Mouse (Mus musculus): ENCODE measurements at regions not wholly inside any gene's neighbourhood (a gene's known extent, or its start where the extent isn't known, plus 50 kb on each side); places are given as distances from the start of the nearest gene placed in this dataset.

DNA sequence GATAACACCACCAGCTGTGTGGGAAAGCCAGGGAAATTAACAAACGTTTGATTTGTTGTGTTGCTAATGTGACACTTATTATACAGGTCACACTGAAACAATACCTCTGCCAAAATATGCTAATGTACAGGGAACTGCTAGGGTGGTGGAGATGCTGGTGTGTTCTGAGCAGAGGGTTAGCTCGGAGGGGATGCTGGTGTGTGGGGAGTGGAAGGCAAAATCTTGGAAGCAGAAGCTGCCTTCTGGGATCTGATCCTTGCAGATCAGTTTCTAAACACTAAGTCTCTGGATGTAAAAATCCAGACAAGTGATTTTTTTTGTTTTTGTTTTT is 160.2 kb downstream of the Tex29 start:
- Histone ChIP-seq H3K9me3 (replicated peaks; ENCODE audit: low read length) (no peaks in the 10 kb centered on the region), H3K36me3 (replicated peaks in 1 of 2; ENCODE audit: control insufficient read depth in 1 of 2, insufficient read depth in 1 of 2, low read length in 1 of 2) (no peaks in the 10 kb centered on the region), H3K4me2 (ENCODE audit: insufficient read depth, low read depth, poor library complexity, severe bottlenecking) (no peak overlapping the region), H3K27ac (ENCODE audit: insufficient read depth, low read depth) (no peak overlapping the region), H3K9ac (ENCODE audit: insufficient read depth, low read depth) (no peak overlapping the region), H3K27me3 (replicated peaks) (peaks cover 69% of the 10 kb centered on the region), H3K4me1 (ENCODE audit: control insufficient read depth in 1 of 2, insufficient read depth in 2 of 2) (no peaks in the 10 kb centered on the region), H3K79me2 (replicated peaks; ENCODE audit: control insufficient read depth, extremely low read depth, insufficient read depth, poor library complexity, severe bottlenecking) (no peaks in the 10 kb centered on the region), H3K4me3 (replicated peaks in 1 of 3; ENCODE audit: low read depth in 2 of 3, low read length in 2 of 3, poor library complexity in 1 of 3) (no peak overlapping the region)
- dilution Hi-C loops (cut with MboI; ENCODE audit: extremely low pct_ligation_motif_present, extremely low pct_unique_long_range_greater_than_20kb, low sequenced_read_pairs) = no loop called here
- no peak for DNase-seq (ENCODE audit: extremely low read depth)
- in situ Hi-C loops (cut with MboI; ENCODE audit: low pct_ligation_motif_present, low pct_unique_long_range_greater_than_20kb, low sequenced_read_pairs) = no loop called here
- TF ChIP-seq HCFC1 (IDR thresholded peaks at IDR 0.05; ENCODE audit: low read depth, low read length) (no peak), RAD21 (IDR thresholded peaks at IDR 0.05; ENCODE audit: low read depth, low read length) (no peak), ETS1 (conservative IDR thresholded peaks at IDR 0.05; ENCODE audit: low read depth, low read length) (no peak), EP300 (IDR thresholded peaks at IDR 0.05; ENCODE audit: low read length) (no peak), CHD1 (IDR thresholded peaks at IDR 0.05; ENCODE audit: low read depth, low read length) (no peak), NRF1 (IDR thresholded peaks at IDR 0.05; ENCODE audit: low read depth, low read length) (no peak), SIN3A (IDR thresholded peaks at IDR 0.05; ENCODE audit: low read length) (no peak), USF1 (IDR thresholded peaks at IDR 0.05; ENCODE audit: low read depth, low read length) (no peak), TBP (conservative IDR thresholded peaks at IDR 0.05; ENCODE audit: low read depth, low read length) (no peak), MAZ (IDR thresholded peaks at IDR 0.05; ENCODE audit: low read depth, low read length) (no peak), IRF4 (IDR thresholded peaks at IDR 0.05; ENCODE audit: low read depth, low read length) (no peak), UBTF (IDR thresholded peaks at IDR 0.05; ENCODE audit: low read depth, low read length) (no peak), SMC3 (IDR thresholded peaks at IDR 0.05; ENCODE audit: low read depth, low read length) (no peak), CHD2 (IDR thresholded peaks at IDR 0.05; ENCODE audit: low read length) (no peak), MYC (IDR thresholded peaks at IDR 0.05; ENCODE audit: low read depth, low read length) (no peak), POLR2A (IDR thresholded peaks at IDR 0.05; ENCODE audit: low read depth, low read length) (no peak), USF2 (conservative IDR thresholded peaks at IDR 0.05; ENCODE audit: low read depth, low read length) (no peak), BHLHE40 (IDR thresholded peaks at IDR 0.05; ENCODE audit: low read depth, low read length) (no peak)

DNA sequence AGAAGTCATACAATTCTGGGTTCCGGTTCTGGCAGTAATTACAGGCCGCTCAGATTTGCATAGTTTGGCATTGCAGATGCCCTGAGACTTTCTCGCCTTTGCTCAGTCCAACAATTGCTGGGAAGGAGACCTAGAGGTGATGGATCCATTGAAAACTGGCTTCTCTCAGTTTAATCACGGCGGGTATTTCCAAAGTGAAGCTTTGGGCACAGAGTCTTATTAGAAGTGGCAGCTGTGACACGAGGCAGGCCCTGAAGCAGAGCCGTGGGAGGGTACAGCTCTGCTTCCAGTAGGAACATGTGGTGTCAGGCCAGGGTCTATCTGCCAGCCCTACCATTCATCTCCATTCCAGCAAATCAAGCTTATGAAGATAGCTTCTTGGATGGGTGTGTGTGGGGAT is 164.0 kb downstream of the Tex29 start:
- DNase-seq (ENCODE audit: extremely low read depth) = no peak
- no peaks in the 10 kb centered on the region for H3K36me3 ChIP-seq (replicated peaks in 1 of 2; ENCODE audit: control insufficient read depth in 1 of 2, insufficient read depth in 1 of 2, low read length in 1 of 2)
- dilution Hi-C loops (cut with MboI; ENCODE audit: extremely low pct_ligation_motif_present, extremely low pct_unique_long_range_greater_than_20kb, low sequenced_read_pairs) (no loop called here), in situ Hi-C loops (cut with MboI; ENCODE audit: low pct_ligation_motif_present, low pct_unique_long_range_greater_than_20kb, low sequenced_read_pairs) (no loop called here)
- no peak for TF ChIP-seq POLR2AphosphoS2 (IDR thresholded peaks at IDR 0.05; ENCODE audit: low read depth, low read length)
- no peak for TF ChIP-seq USF2 (conservative IDR thresholded peaks at IDR 0.05; ENCODE audit: low read depth, low read length)
- TF ChIP-seq ZMIZ1 (IDR thresholded peaks at IDR 0.05; ENCODE audit: low read depth, low read length) = no peak
- no peak for TF ChIP-seq SMC3 (IDR thresholded peaks at IDR 0.05; ENCODE audit: low read depth, low read length)
- no peak for TF ChIP-seq E2F4 (IDR thresholded peaks at IDR 0.05; ENCODE audit: insufficient replicate concordance, low read depth, low read length)
- no peak for TF ChIP-seq UBTF (IDR thresholded peaks at IDR 0.05; ENCODE audit: low read depth, low read length)
- TF ChIP-seq ELF1 (IDR thresholded peaks at IDR 0.05; ENCODE audit: low read depth, low read length) = no peak
- TF ChIP-seq POLR2A (IDR thresholded peaks at IDR 0.05; ENCODE audit: low read depth, low read length) = no peak
- no peak for TF ChIP-seq USF1 (IDR thresholded peaks at IDR 0.05; ENCODE audit: low read depth, low read length)
- no peak for TF ChIP-seq ZNF384 (IDR thresholded peaks at IDR 0.05; ENCODE audit: low read depth, low read length)
- no peak for TF ChIP-seq MXI1 (IDR thresholded peaks at IDR 0.05; ENCODE audit: low read depth, low read length)
- TF ChIP-seq MAFK (IDR thresholded peaks at IDR 0.05; ENCODE audit: insufficient replicate concordance, low read length) = no peak
- no peak for TF ChIP-seq IRF4 (IDR thresholded peaks at IDR 0.05; ENCODE audit: low read depth, low read length)
- no peak for TF ChIP-seq BHLHE40 (IDR thresholded peaks at IDR 0.05; ENCODE audit: low read depth, low read length)
- no peak for TF ChIP-seq JUN (IDR thresholded peaks at IDR 0.05; ENCODE audit: insufficient read depth, low read depth, low read length)
- TF ChIP-seq MAZ (IDR thresholded peaks at IDR 0.05; ENCODE audit: low read depth, low read length) = no peak
- TF ChIP-seq PAX5 (IDR thresholded peaks at IDR 0.05; ENCODE audit: low read length) = no peak
- TF ChIP-seq MAX (IDR thresholded peaks at IDR 0.05; ENCODE audit: low read length) = no peak
- peaks cover 64% of the 10 kb centered on the region for H3K27me3 ChIP-seq (replicated peaks)
- H3K9me3 ChIP-seq (replicated peaks; ENCODE audit: low read length) = no peaks in the 10 kb centered on the region
- no peak overlapping the region for H3K4me3 ChIP-seq (replicated peaks in 1 of 3; ENCODE audit: low read depth in 2 of 3, low read length in 2 of 3, poor library complexity in 1 of 3)
- H3K79me2 ChIP-seq (replicated peaks; ENCODE audit: control insufficient read depth, extremely low read depth, insufficient read depth, poor library complexity, severe bottlenecking) = no peaks in the 10 kb centered on the region
- no peak overlapping the region for H3K4me2 ChIP-seq (ENCODE audit: insufficient read depth, low read depth, poor library complexity, severe bottlenecking)
- no peak overlapping the region for H3K9ac ChIP-seq (ENCODE audit: insufficient read depth, low read depth)
- H3K27ac ChIP-seq (ENCODE audit: insufficient read depth, low read depth) = no peak overlapping the region
- H3K4me1 ChIP-seq (ENCODE audit: control insufficient read depth in 1 of 2, insufficient read depth in 2 of 2) = no peaks in the 10 kb centered on the region
